Mouse (Mus musculus) B cell, adult 62 days (primary cell): ENCODE results near the gene Vmn1r104. TPM values are rescaled to one million over a fixed set of nuclear protein-coding genes. Genes with fewer than 3 reads are reported as not detected.

ENCODE experiments used
- total RNA-seq: library from RNA; stranded (reverse); gene quantifications from 4 replicates; pipeline ENCODE4 v1.2.4, GENCODE M21; 2023

Vmn1r104 gene
- total RNA-seq: not detected in 4 replicates

DNA sequence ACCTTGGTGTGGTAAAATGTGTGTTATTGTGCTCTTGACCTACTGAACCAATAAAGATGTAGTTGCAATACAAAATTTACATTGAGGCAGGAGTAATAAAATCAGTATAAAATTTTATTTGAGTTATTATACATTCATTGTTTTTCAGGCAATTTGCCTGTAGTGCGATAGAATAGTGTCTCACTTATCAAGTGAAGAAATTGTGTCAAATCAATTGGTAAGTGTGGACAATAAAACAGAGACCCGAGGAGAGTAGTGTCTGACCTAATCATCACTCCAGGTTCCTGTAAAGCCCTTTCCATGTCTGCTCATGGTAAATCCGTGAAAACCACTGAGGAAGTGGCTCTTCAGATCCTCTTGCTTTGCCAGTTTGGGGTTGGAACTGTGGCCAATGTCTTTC lies at the start of gene Vmn1r104:
Gene Vmn1r104 (plus strand): TSS at position 301 of the 400 bp plus-strand sequence.

DNA sequence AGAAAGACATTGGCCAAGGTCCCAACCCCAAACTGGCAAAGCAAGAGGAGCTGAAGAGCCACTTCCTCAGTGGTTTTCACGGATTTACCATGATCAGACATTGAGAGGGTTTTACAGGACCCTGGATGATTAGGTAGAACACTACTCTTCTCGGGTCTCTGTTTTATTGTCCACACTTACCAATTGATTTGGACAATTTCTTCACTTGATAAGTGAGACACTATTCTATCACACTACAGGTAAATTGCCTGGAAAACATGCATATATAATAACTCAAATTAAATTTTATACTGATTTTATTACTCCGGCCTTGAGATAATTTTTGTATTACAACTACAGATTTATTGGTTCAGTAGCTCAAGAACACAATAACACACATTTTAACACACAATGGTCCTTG lies 23.2 kb upstream of the Vmn1r104 start, which contains the start of gene Vmn1r103:
Gene Vmn1r103 (minus strand): TSS at position 101 of the 400 bp plus-strand sequence.

DNA sequence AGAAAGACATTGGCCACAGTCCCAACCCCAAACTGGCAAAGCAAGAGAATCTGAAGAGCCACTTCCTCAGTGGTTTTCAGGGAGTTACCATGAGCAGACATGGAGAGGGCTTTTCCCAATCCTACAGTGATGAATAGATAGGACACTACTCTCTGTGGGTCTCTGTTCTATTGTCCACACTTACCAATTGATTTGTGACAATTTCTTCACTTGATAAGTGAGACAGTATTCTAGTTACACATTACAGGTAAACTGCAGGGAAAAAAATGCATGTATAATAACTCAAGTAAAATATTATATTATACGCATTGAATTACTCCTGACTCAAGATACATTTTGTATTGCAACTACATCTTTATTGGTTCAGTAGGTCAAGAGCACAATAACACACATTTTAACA lies 12.0 kb downstream of the Vmn1r104 start, which contains the start of gene Gm5726:
Gene Gm5726 (minus strand): TSS at position 101 of the 400 bp plus-strand sequence.

GRCm38 (mm10) chr7:20576141-20576540 lies 42.5 kb downstream of the Vmn1r104 start, which contains the start of gene Gm4141:
Gene Gm4141 (minus strand): TSS chr7:20576241.

Other genes starting within 250 kb of the Vmn1r104 start
- gene Gm4133, start 199.8 kb upstream of the Vmn1r104 start, total RNA-seq: not detected in 4 replicates
- gene Gm5728, start 158.4 kb upstream of the Vmn1r104 start, total RNA-seq: not detected in 4 replicates
- not detected in 4 replicates for gene Vmn1r100, start 115.9 kb upstream of the Vmn1r104 start, total RNA-seq
- gene Vmn1r101, start 91.2 kb upstream of the Vmn1r104 start, total RNA-seq: not detected in 4 replicates
- gene Gm10670, start 58.9 kb upstream of the Vmn1r104 start, total RNA-seq: not detected in 4 replicates
- gene Vmn1r103, start 23.3 kb upstream of the Vmn1r104 start, total RNA-seq: not detected in 4 replicates
- not detected in 4 replicates for gene Gm5726, start 11.9 kb downstream of the Vmn1r104 start, total RNA-seq
- not detected in 4 replicates for gene Gm4141, start 42.4 kb downstream of the Vmn1r104 start, total RNA-seq
- not detected in 4 replicates for gene Gm4513, start 65.2 kb downstream of the Vmn1r104 start, total RNA-seq
- gene Vmn1r107, start 135.1 kb downstream of the Vmn1r104 start, total RNA-seq: not detected in 4 replicates
- not detected in 4 replicates for gene Vmn1r111, start 169.4 kb downstream of the Vmn1r104 start, total RNA-seq
- not detected in 4 replicates for gene Gm10668, start 196.8 kb downstream of the Vmn1r104 start, total RNA-seq
- not detected in 4 replicates for gene Vmn1r112, start 237.3 kb downstream of the Vmn1r104 start, total RNA-seq